Mouse (Mus musculus): ENCODE results near the gene Med16.

Med16 gene

DNA sequence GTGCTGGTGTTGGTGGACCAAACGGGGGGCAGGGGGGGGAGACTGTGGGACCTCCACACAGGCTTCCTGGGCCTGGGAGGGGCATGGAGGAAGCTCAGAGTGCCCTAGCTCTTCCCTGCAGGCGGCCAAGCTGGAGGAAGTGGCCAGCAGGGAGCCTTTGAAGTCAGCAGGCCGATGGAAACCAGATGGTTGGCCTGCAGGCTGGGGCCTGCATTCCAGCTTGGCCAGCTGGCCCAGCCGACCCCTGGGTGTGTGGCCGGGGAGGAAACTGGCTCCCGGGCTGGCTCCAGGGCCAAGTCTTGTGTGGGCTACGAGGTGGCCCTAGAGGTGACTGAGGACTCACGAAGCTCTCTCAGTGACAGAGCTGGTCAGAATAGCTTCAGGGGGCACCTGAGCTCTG, 24.0 kb upstream of the Med16 start:
- peak; percentile 79 for DNase-seq

- peak; percentile 51 for DNase-seq
Observed at GRCm38 (mm10) chr10:79931797-79932196, 23.1 kb upstream of the Med16 start.

DNA sequence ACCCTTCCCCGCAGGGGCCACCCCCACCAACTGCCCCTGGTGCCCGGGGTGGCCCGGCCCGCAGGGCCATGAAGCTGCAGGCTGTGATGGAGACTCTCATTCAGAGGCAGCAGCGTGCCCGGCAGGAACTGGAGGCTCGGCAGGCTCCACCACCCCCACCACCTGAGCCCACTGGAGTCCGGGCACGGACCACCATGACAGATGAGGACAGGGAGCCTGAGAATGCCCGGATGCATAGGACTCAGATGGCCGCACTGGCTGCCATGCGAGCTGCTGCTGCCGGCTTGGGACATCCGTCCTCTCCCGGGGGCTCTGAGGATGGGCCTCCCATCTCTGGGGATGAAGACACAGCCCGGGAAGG, 22.1 kb upstream of the Med16 start:
- no peak for DNase-seq

GRCm38 (mm10) chr10:79929967-79930825, 21.5 kb upstream of the Med16 start:
- peak; percentile 56 for DNase-seq

DNA sequence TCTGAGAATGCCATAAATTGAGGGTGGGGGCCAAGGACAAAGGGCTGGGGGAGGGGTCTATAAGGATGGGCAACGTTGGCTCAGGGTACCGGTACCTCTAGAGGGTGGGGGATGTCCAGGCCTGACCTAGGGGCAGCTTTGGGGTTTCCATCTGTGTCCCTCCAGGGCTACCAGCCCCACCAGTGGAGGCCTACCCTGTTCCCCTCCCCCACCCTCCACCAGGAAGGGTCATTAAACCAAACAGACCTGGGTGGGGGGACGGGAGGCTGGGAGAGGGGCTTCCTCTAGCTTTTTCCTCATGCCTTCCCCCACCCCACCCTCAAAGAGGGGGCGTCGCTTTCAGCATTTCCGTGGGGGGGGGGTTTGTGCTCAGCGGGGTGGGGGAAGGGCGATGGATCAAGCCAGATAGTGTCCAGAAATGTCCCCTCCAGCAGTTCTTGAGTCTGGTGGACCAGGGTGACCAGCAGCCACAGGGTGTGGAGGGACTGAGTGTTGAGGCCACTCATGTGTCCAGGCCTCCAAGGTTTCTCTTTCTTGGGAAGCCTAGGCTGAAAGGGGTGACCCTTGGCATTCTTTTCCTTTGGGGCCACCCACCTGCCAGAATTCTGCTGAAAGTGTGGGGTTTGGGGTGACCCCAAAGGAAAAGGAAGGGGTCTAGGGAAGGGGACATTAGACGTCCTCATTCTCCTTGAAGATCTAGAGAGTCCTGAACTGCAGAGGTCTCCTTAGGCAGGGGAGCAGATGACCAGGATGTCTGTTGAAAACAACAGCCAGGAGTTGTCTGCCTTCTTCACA, 20.4 kb upstream of the Med16 start:
- DNase-seq, result peak; percentile 61

GRCm38 (mm10) chr10:79928030-79928694, 19.4 kb upstream of the Med16 start:
- peak; percentile 58 for DNase-seq

- DNase-seq, result peak; percentile 73
Observed at GRCm38 (mm10) chr10:79927324-79928029, 18.8 kb upstream of the Med16 start.

GRCm38 (mm10) chr10:79926491-79927323, 18.0 kb upstream of the Med16 start, which contains the start of gene Arid3a:
TSS of gene Arid3a (plus strand) at chr10:79927043.
- DNase-seq, result peak; percentile 89

- peak; percentile 65 for DNase-seq
Observed at GRCm38 (mm10) chr10:79925785-79926490, 17.2 kb upstream of the Med16 start.

DNA sequence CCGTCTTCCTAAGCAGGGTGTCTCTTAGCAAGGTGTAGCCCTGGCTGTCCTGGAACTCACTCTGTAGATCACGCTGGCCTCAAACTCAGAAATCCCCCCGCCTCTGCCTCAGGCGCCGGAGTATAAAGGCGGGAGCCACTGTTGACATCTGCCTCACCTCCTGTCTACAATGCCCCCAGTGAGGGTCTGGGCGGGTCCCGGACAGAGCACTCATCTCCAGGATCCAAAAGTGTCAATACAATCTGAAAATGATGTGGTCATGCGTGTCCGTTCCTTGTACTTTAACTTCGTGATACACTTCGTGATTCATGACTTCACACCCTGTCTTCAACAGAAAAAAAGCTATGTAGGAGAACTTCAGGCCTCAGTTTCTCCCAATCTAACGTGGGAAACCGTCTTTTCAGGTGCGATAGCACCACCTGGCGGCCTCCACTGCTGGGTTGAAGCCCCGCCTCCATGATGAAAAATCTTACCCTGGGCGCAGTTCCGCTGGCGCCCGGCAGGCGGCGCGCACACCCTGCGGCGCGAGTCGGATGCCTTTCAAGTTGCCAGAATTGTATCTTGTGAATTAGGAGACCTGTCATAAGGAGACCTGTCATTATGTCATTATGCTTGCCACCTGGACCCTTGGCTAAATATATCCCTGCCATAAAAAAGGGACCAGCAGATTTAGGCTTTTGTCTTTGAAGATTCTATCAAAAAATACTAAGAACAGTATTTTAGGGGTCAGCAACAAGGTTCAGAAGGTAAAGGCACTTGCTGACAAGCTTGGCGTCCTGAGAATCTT, 16.5 kb upstream of the Med16 start:
- DNase-seq, result peak; percentile 92

- peak; percentile 65 for DNase-seq
Observed at GRCm38 (mm10) chr10:79921572-79921971, 12.8 kb upstream of the Med16 start.

- peak; percentile 58 for DNase-seq
Observed at GRCm38 (mm10) chr10:79920958-79921535, 12.3 kb upstream of the Med16 start, which contains the start of gene R3hdm4. TSS of gene R3hdm4 (minus strand) at chr10:79921208.

DNA sequence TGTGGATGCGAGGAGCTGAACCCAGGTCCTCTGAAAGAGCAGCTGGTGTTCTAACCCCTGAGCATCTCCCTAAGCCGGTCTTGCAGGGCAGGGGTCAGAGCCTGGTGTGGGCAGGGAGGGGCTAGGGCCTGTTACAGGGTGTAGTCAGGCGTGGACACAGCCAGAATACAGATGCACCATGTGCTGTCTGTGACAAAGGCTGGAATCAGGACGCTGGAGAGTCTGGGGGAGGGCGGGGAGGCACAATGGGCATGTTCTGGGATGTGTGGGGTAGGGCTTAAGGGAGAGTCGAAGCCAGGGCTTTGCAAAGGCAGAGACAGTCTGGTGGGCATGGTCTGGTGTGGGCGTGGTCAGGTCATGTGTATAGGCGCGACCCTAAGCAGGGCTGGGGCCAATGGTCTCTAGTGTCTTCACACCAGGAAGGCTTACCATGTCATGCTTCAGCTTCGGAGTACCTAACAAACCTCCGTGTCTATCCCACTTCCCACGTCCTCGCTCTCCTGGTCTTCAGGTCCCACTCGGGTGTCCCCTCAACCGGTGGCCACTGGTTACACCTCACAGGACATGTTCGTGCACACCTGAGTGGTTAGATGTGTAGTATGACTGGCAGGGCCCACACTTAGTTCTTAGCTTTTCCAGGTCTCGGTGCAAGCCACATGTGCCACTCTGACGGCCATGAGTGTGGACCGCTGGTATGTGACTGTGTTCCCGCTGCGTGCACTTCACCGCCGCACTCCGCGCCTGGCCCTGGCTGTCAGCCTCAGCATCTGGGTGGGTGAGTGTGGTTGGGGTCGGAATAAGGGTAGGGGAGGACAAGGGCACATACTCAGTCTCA, 11.6 kb upstream of the Med16 start:
- DNase-seq, result peak; percentile 63

GRCm38 (mm10) chr10:79919251-79919849, 10.6 kb upstream of the Med16 start:
- peak; percentile 63 for DNase-seq

GRCm38 (mm10) chr10:79918231-79919078, 9.7 kb upstream of the Med16 start:
- DNase-seq, result peak; percentile 73

DNA sequence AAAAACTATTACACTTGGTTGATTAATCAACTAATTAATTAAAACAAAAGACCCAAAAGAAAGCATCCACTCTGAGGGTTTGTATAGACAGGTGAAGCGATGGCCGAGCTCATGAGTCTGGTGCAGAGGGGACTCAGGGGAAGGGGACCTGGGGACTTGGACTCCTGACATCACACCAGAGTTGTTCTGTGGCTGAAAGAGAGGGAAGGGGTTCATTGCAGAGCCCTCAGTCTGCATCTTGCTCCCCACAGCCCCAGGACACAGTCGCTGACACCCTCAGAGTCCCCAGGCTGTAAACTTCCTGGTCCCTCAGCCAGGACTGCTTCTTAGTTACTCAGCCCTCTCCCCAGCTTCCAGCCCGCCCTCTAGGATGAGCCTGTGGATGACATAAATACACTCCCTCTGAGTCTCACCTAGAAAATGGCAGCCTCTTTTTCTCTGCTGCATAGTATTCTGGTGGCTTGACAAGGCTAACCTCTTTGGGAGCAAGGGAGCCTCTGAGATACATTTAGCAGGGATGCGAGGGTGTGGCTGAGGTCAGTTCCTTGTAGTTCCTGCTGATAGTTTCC, 8.9 kb upstream of the Med16 start:
- peak; percentile 45 for DNase-seq
